Mouse (Mus musculus): ENCODE measurements around the gene Tbc1d8. TPM values are rescaled to one million over a fixed set of nuclear protein-coding genes. Genes with fewer than 3 reads are reported as not detected.
A peak's percentile ranks its signal among the peaks of the same experiment; 100 is the strongest.

Gene Tbc1d8
- total RNA-seq, 4 experiments from 2014 or later, result 13.4 to 15.4 (median 15.0) TPM

- DNase-seq (ENCODE audit: low spot score in 2 of 2), result no peak
Measured at GRCm38 (mm10) chr1:39478896-39479200, 293 bp upstream of the Tbc1d8 start.

- no peak for DNase-seq (ENCODE audit: low spot score in 2 of 2)
Measured at GRCm38 (mm10) chr1:39477064-39477463, 1.5 kb downstream of the Tbc1d8 start.

GRCm38 (mm10) chr1:39476341-39476740 is 2.2 kb downstream of the Tbc1d8 start:
- no peak for DNase-seq (ENCODE audit: low spot score in 2 of 2)

- DNase-seq (ENCODE audit: low spot score in 2 of 2), result no peak
Measured at GRCm38 (mm10) chr1:39474516-39474915, 4.0 kb downstream of the Tbc1d8 start.

GRCm38 (mm10) chr1:39471298-39471902 is 7.2 kb downstream of the Tbc1d8 start:
- DNase-seq (ENCODE audit: low spot score in 2 of 2), result no peak

- no peak for DNase-seq (ENCODE audit: low spot score in 2 of 2)
Measured at GRCm38 (mm10) chr1:39468982-39469381, 9.6 kb downstream of the Tbc1d8 start.

- no peak for DNase-seq (ENCODE audit: low spot score in 2 of 2)
Measured at GRCm38 (mm10) chr1:39466526-39466925, 12.0 kb downstream of the Tbc1d8 start.

GRCm38 (mm10) chr1:39464760-39465159 is 13.8 kb downstream of the Tbc1d8 start:
- no peak for DNase-seq (ENCODE audit: low spot score in 2 of 2)

GRCm38 (mm10) chr1:39462937-39463444 is 15.6 kb downstream of the Tbc1d8 start:
- no peak for DNase-seq (ENCODE audit: low spot score in 2 of 2)

- DNase-seq (ENCODE audit: low spot score in 2 of 2), result peak; percentile 34 to 57
Measured at GRCm38 (mm10) chr1:39462036-39462435, 16.5 kb downstream of the Tbc1d8 start.

GRCm38 (mm10) chr1:39460495-39460894 is 18.1 kb downstream of the Tbc1d8 start:
- no peak for DNase-seq (ENCODE audit: low spot score in 2 of 2)

- no peak for DNase-seq (ENCODE audit: low spot score in 2 of 2)
Measured at GRCm38 (mm10) chr1:39457887-39458874, 20.4 kb downstream of the Tbc1d8 start.

GRCm38 (mm10) chr1:39456421-39456853 is 22.1 kb downstream of the Tbc1d8 start:
- DNase-seq (ENCODE audit: low spot score in 2 of 2), result no peak

GRCm38 (mm10) chr1:39455350-39456023 is 23.1 kb downstream of the Tbc1d8 start:
- no peak for DNase-seq (ENCODE audit: low spot score in 2 of 2)

- no peak for DNase-seq (ENCODE audit: low spot score in 2 of 2)
Measured at GRCm38 (mm10) chr1:39454783-39455175, 23.8 kb downstream of the Tbc1d8 start.

- DNase-seq (ENCODE audit: low spot score in 2 of 2), result no peak
Measured at GRCm38 (mm10) chr1:39454108-39454782, 24.3 kb downstream of the Tbc1d8 start.

GRCm38 (mm10) chr1:39452203-39452602 is 26.4 kb downstream of the Tbc1d8 start:
- no peak for DNase-seq (ENCODE audit: low spot score in 2 of 2)

GRCm38 (mm10) chr1:39450069-39450728 is 28.4 kb downstream of the Tbc1d8 start:
- no peak for DNase-seq (ENCODE audit: low spot score in 2 of 2)

- DNase-seq (ENCODE audit: low spot score in 2 of 2), result no peak
Measured at GRCm38 (mm10) chr1:39449251-39449790, 29.2 kb downstream of the Tbc1d8 start.

- no peak for DNase-seq (ENCODE audit: low spot score in 2 of 2)
Measured at GRCm38 (mm10) chr1:39448819-39449218, 29.7 kb downstream of the Tbc1d8 start.

All from layer of hippocampus, adult 8-10 months (tissue).